Mouse (Mus musculus): ENCODE results near the gene Cd28. TPM values are rescaled to one million over a fixed set of nuclear protein-coding genes. Genes with fewer than 3 reads are reported as not detected.

Cd28 gene
- 0.04 and 0.06 TPM in 2 replicates for polyA plus RNA-seq (2021; fragmentation: Nextera tagmentation)
- long read RNA-seq, experiment 1, result 0 reads
- long read RNA-seq, experiment 2, result 0 reads

GRCm38 (mm10) chr1:60716567-60716966 lies at the start of gene Cd28:
Gene Cd28, plus strand, starts transcription at chr1:60716800.

Other genes with a start within 250 kb of the Cd28 start
- gene Raph1, start 149.7 kb upstream of the Cd28 start, polyA plus RNA-seq (2021; fragmentation: Nextera tagmentation), result 20.8 and 27.5 TPM in 2 replicates
- gene Ctla4, start 170.2 kb downstream of the Cd28 start, polyA plus RNA-seq (2021; fragmentation: Nextera tagmentation), result not detected in 2 replicates

Data from layer of hippocampus, adult 6 months (tissue).